Mouse (Mus musculus) kidney, embryonic 15.5 days (tissue): ENCODE measurements around the gene Neil1. TPM values are rescaled to one million over a fixed set of nuclear protein-coding genes. Genes with fewer than 3 reads are reported as not detected.

Source experiments
- ATAC-seq: fragments of 200-750 bp; cut with Nextera tagmentation; replicated peaks from 2 replicates; pipeline ENCODE4 v1.8.0; 2017; ENCODE audit warnings: moderate TSS enrichment; ENCODE audit not compliant: low FRiP score
- H3K27ac ChIP-seq: fragments of 300-500 bp; sonication (generic); 2 replicates; pipeline ENCODE4 v1.5.1; 2015; ENCODE audit warnings: mild to moderate bottlenecking, inconsistent platforms
- H3K27me3 ChIP-seq: fragments of 300-500 bp; sonication (generic); 2 replicates; pipeline ENCODE4 v1.6.1; 2015; ENCODE audit warnings: inconsistent platforms
- H3K36me3 ChIP-seq: fragments of 300-500 bp; sonication (generic); 2 replicates; pipeline ENCODE4 v1.6.1; 2015; ENCODE audit warnings: inconsistent platforms
- H3K4me1 ChIP-seq: fragments of 300-500 bp; sonication (generic); 2 replicates; pipeline ENCODE4 v1.6.1; 2015; ENCODE audit warnings: inconsistent platforms
- H3K4me2 ChIP-seq: fragments of 300-500 bp; sonication (generic); 2 replicates; pipeline ENCODE4 v1.6.1; 2015; ENCODE audit warnings: moderate library complexity, mild to moderate bottlenecking, inconsistent platforms
- H3K4me3 ChIP-seq: fragments of 300-500 bp; sonication (generic); replicated peaks from 2 replicates; pipeline ENCODE4 v1.5.1; 2015; ENCODE audit warnings: mild to moderate bottlenecking, inconsistent platforms
- H3K9ac ChIP-seq: fragments of 300-500 bp; sonication (generic); 2 replicates; pipeline ENCODE4 v1.6.1; 2015; ENCODE audit warnings: mild to moderate bottlenecking, inconsistent platforms
- H3K9me3 ChIP-seq: fragments of 300-500 bp; sonication (generic); replicated peaks from 2 replicates; pipeline ENCODE4 v1.6.1; 2016; ENCODE audit warnings: inconsistent platforms
- WGBS: fragments of 180-500 bp; shearing (Covaris S2); methylation state at CpG from one replicate; pipeline ENCODE4 v1.1.7; 2015; ENCODE audit warnings: mixed read lengths; 5-methylcytosine and 5-hydroxymethylcytosine counted together
- polyA plus RNA-seq: library from polyadenylated mRNA; unstranded; fragments of >200 nt; fragmentation: Nextera tagmentation; extraction: Ambion mirVana; gene quantifications from 2 replicates; pipeline ENCODE4 v1.2.1, GENCODE M21; 2015

Gene Neil1
- polyA plus RNA-seq, 1 experiment from 2014 or later, result 9.7 TPM

DNA sequence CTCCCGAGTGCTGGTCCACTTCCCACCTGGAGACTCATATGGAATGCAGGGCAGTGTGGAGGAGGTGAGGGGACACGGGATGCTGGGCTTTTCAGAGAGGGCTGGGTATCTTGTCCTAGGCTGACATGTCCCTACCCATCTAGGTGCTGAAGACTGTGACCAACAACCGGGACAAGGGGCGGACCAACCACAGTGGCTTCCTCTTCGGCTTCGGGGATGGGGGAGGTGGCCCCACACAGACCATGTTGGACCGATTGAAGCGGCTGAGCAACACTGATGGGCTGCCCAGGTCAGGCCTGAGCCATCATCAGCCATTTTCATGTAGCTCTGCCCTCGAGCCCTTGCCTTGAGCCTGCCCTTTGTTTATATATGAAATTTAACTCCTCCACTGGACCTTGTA is 10.3 kb downstream of the Neil1 start:
- H3K4me3 ChIP-seq, result no peak overlapping the region
- peaks cover 86% of the 10 kb centered on the region for H3K36me3 ChIP-seq
- H3K4me1 ChIP-seq, result no peaks in the 10 kb centered on the region
- ATAC-seq, result no peak
- WGBS, result 84% methylated on average over 9 of the region's 9 CpGs
- no peaks in the 10 kb centered on the region for H3K9me3 ChIP-seq
- H3K27me3 ChIP-seq, result no peaks in the 10 kb centered on the region
- H3K9ac ChIP-seq, result no peak overlapping the region
- no peak overlapping the region for H3K27ac ChIP-seq
- H3K4me2 ChIP-seq, result no peak overlapping the region

DNA sequence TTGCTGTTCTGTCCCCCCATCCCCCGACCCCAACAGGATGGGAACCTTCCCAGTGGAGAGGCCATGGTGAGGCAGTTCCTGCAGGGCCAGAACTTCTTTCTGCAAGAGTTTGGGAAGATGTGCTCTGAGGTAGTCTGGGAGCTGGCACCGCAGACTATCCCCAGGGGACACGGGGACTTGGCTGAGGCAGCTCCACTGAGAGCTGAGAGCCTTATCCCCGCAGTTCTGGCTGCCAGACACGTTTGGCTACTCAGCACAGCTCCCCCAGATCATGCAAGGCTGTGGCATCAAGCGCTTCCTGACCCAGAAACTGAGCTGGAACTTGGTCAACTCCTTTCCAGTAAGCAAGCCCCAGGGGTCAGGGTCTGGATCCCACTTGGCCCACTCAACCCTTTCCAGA is 10.9 kb downstream of the Neil1 start:
- Histone ChIP-seq H3K27me3 (no peaks in the 10 kb centered on the region), H3K9me3 (no peaks in the 10 kb centered on the region), H3K4me2 (no peak overlapping the region), H3K36me3 (peaks cover 81% of the 10 kb centered on the region), H3K4me3 (no peak overlapping the region), H3K9ac (no peak overlapping the region), H3K4me1 (no peaks in the 10 kb centered on the region), H3K27ac (no peak overlapping the region)
- ATAC-seq, result no peak
- 90% methylated on average over 6 of the region's 6 CpGs for WGBS

DNA sequence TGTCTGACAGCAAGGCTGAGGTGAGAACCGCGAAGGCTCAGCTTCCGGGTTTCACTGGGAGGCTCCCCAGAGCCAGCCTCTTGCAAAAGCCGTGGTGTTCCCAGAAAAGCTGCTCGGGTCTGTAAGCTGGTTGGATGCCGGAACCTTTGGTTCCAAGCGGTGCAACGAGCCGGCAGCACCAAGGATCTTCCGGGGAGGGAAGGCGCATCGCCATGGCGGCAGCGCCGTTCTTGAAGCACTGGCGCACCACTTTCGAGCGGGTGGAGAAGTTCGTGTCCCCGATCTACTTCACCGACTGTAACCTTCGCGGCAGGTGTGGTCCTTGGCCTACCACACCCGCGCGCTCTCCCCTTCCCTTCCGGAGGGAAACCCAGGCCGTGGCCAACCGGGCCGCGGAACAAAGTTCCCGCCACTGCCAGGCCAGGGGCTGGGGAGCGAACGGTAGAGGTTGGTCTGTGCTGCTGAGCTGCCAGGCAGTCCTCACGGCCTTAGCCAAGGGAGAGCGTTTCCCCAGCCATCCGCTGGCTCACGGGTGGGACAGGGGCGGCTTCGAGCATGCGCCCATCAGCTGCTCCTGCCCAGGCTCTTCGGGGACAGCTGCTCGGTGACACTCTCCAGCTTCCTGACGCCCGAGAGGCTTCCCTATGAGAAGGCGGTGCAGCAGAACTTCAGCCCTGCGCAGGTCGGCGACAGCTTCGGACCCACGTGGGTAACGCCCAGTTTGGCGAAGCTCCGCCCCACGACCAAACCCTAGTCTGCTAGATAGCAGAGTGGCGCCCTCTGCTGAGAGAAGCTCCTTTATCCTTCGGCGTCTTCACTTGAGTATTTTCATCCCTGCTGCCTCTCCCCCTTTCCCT is 17.3 kb downstream of the Neil1 start, which contains the start of gene Man2c1:
Gene Man2c1 (plus strand): TSS at position 114 of the 857 bp plus-strand sequence.
- Histone ChIP-seq H3K36me3 (peaks cover 55% of the 10 kb centered on the region), H3K9ac (peak within 1 kb of the TSS; percentile 84), H3K9me3 (no peaks in the 10 kb centered on the region), H3K4me3 (peak within 1 kb of the TSS; percentile 86), H3K4me1 (peaks cover 14% of the 10 kb centered on the region), H3K4me2 (peak within 1 kb of the TSS; percentile 93), H3K27me3 (no peaks in the 10 kb centered on the region), H3K27ac (peak within 1 kb of the TSS; percentile 99)
- peak; percentile 93 for ATAC-seq
- under 1% methylated on average over 58 of the region's 58 CpGs for WGBS

DNA sequence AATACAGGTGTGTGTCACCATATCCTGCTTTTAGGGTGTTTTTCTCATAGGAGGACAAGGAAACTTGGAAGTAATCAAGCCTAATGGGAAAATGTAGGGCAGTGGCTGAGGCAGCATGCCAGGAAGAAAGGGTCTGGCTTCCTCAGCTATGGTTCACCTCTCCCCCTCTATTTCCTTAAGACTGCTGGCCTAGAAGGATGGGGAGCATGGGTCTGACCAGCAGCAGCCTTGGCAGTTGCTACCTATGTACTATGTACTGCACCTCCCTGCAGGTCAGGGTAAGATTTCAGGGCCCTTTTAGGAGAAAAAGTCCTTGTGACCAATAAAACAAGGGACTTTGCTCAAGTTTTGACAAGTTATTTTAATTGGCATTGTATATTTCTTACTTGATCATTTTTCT is 18.5 kb downstream of the Neil1 start:
- peaks cover 14% of the 10 kb centered on the region for H3K4me1 ChIP-seq
- no peak for ATAC-seq
- no peaks in the 10 kb centered on the region for H3K27me3 ChIP-seq
- peak overlapping the region; percentile 99; the same call in 1 of the 2 replicates for H3K27ac ChIP-seq
- peak overlapping the region; percentile 93 for H3K4me2 ChIP-seq
- H3K9ac ChIP-seq, result no peak overlapping the region
- H3K9me3 ChIP-seq, result no peaks in the 10 kb centered on the region
- peak overlapping the region; percentile 86; the same call in 1 of the 2 replicates for H3K4me3 ChIP-seq
- H3K36me3 ChIP-seq, result peaks cover 56% of the 10 kb centered on the region

DNA sequence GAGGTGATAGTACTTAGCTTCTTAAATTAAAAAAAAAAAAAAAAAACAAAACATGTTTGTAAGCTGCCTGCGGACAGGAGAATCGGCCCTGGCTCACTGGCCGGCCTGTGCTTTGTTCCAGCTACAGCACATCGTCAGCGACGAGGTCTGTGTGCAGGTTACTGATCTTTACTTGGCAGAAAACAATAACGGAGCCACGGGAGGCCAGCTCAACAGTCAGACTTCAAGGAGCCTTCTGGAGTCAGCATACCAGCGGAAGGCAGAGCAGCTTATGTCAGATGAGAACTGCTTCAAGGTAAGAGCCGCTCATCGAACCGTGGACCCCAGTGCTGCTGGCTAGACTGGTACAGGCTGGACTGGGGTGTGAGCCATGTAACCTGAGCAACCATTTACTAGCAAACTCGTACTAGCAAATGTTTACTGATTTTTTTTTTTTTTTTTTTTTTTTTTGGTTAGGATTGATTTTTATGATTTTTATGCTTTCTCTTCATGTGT is 30.8 kb downstream of the Neil1 start:
- peaks cover 96% of the 10 kb centered on the region for H3K36me3 ChIP-seq
- no peaks in the 10 kb centered on the region for H3K27me3 ChIP-seq
- H3K4me1 ChIP-seq, result no peaks in the 10 kb centered on the region
- no peaks in the 10 kb centered on the region for H3K9me3 ChIP-seq
- no peak overlapping the region for H3K9ac ChIP-seq
- no peak for ATAC-seq
- H3K4me3 ChIP-seq, result no peak overlapping the region
- WGBS, result 89% methylated on average over 13 of the region's 13 CpGs
- H3K4me2 ChIP-seq, result no peak overlapping the region
- H3K27ac ChIP-seq, result no peak overlapping the region

Other genes with a start within 250 kb of the Neil1 start
- gene Snx33, start 219.9 kb downstream of the Neil1 start, polyA plus RNA-seq, result 9.2 and 10.5 TPM in 2 replicates
- 90.8 and 93.7 TPM in 2 replicates for gene Imp3, start 210.8 kb downstream of the Neil1 start, polyA plus RNA-seq
- 24.1 and 28.3 TPM in 2 replicates for gene Snupn, start 197.4 kb downstream of the Neil1 start, polyA plus RNA-seq
- gene Ptpn9, start 153.4 kb downstream of the Neil1 start, polyA plus RNA-seq, result 22.7 and 24.2 TPM in 2 replicates
- gene Sin3a, start 76.3 kb downstream of the Neil1 start, polyA plus RNA-seq, result 31.8 and 36.6 TPM in 2 replicates
- 80.8 and 95.2 TPM in 2 replicates for gene Man2c1, start 17.6 kb downstream of the Neil1 start, polyA plus RNA-seq
- 104 and 105 TPM in 2 replicates for gene Commd4, start 10.0 kb upstream of the Neil1 start, polyA plus RNA-seq
- gene Trcg1, start 88.3 kb upstream of the Neil1 start, polyA plus RNA-seq, result not detected in 2 replicates
- gene 1700017B05Rik, start 114.3 kb upstream of the Neil1 start, polyA plus RNA-seq, result 22.0 and 24.6 TPM in 2 replicates